Mouse (Mus musculus): ENCODE measurements around the gene Cdc25b. TPM values are rescaled to one million over a fixed set of nuclear protein-coding genes. Genes with fewer than 3 reads are reported as not detected.

Gene Cdc25b
- total and polyA plus RNA-seq, 3 experiments = 12.6 to 34.5 TPM; not detected in 1

- H3K27ac ChIP-seq (ENCODE audit: control insufficient read depth, low read depth, low read length) = no peak overlapping the region
- no peaks in the 10 kb centered on the region for H3K27me3 ChIP-seq (ENCODE audit: control insufficient read depth in 1 of 2, insufficient read depth in 2 of 2, low read length in 2 of 2)
- H3K4me3 ChIP-seq (ENCODE audit: control insufficient read depth in 1 of 2, insufficient read depth in 1 of 2, low read depth in 2 of 2, low read length in 2 of 2) = no peak overlapping the region
- no peaks in the 10 kb centered on the region for H3K9me3 ChIP-seq (replicated peaks; ENCODE audit: insufficient read depth, low read length)
- no peak overlapping the region for H3K9ac ChIP-seq (ENCODE audit: control insufficient read depth, low read depth, low read length, poor library complexity, severe bottlenecking)
- TF ChIP-seq TAL1 (IDR thresholded peaks at IDR 0.05; ENCODE audit: low read length) (no peak), SMC3 (IDR thresholded peaks at IDR 0.05; ENCODE audit: low read depth, low read length) (no peak), ZC3H11A (IDR thresholded peaks at IDR 0.05; ENCODE audit: low read depth, low read length) (no peak), CHD2 (IDR thresholded peaks at IDR 0.05; ENCODE audit: low read length) (no peak), NRF1 (IDR thresholded peaks at IDR 0.05; ENCODE audit: insufficient read depth, low read depth, low read length, poor library complexity, severe bottlenecking) (no peak), POLR2A (IDR thresholded peaks at IDR 0.05; ENCODE audit: control insufficient read depth in 1 of 2, insufficient read depth in 1 of 2, low read depth in 1 of 2, low read length in 2 of 2, poor library complexity in 1 of 2) (no peak), NELFE (IDR thresholded peaks at IDR 0.05; ENCODE audit: low read depth, low read length) (no peak), ZNF384 (IDR thresholded peaks at IDR 0.05; ENCODE audit: low read depth, low read length) (no peak), POLR2AphosphoS2 (IDR thresholded peaks at IDR 0.05; ENCODE audit: low read length) (no peak), BHLHE40 (IDR thresholded peaks at IDR 0.05; ENCODE audit: borderline replicate concordance, low read depth, low read length) (no peak), KAT2A (conservative IDR thresholded peaks at IDR 0.05; ENCODE audit: low read depth, low read length) (no peak), MYB (IDR thresholded peaks at IDR 0.05; ENCODE audit: low read depth, low read length) (no peak), HCFC1 (IDR thresholded peaks at IDR 0.05; ENCODE audit: low read depth, low read length) (no peak), ETS1 (IDR thresholded peaks at IDR 0.05; ENCODE audit: low read depth, low read length) (no peak), RCOR1 (IDR thresholded peaks at IDR 0.05; ENCODE audit: low read depth, low read length) (no peak), ZKSCAN1 (IDR thresholded peaks at IDR 0.05; ENCODE audit: low read depth, low read length) (no peak), USF1 (IDR thresholded peaks at IDR 0.05; ENCODE audit: low read depth, low read length) (no peak), EP300 (IDR thresholded peaks at IDR 0.05; ENCODE audit: low read depth in 1 of 2, low read length in 2 of 2) (no peak), UBTF (IDR thresholded peaks at IDR 0.05; ENCODE audit: borderline replicate concordance, insufficient read depth, low read depth, low read length) (no peak)
- peaks cover 0 to 7% of the 10 kb centered on the region in 2 experiments; a peak in 2 of 4 replicates for H3K36me3 ChIP-seq (ENCODE audit: control insufficient read depth in 1 of 2, insufficient read depth in 2 of 2, low read length in 2 of 2)
- DNase-seq (ENCODE audit: low read depth, low spot score) = no peak
- peaks cover 10 to 21% of the 10 kb centered on the region in 2 experiments for H3K4me1 ChIP-seq (ENCODE audit: control insufficient read depth in 1 of 2, insufficient read depth in 2 of 2, low read length in 2 of 2)
- H3K79me2 ChIP-seq (ENCODE audit: control insufficient read depth, insufficient read depth, low read length, poor library complexity) = no peaks in the 10 kb centered on the region
Observed at GRCm38 (mm10) chr2:131140533-131140905, 46.2 kb upstream of the Cdc25b start.

GRCm38 (mm10) chr2:131141336-131141986 lies 45.3 kb upstream of the Cdc25b start:
- no peak for DNase-seq (ENCODE audit: low read depth, low spot score)
- Histone ChIP-seq H3K27me3 (ENCODE audit: control insufficient read depth in 1 of 2, insufficient read depth in 2 of 2, low read length in 2 of 2) (no peaks in the 10 kb centered on the region), H3K36me3 (ENCODE audit: control insufficient read depth in 1 of 2, insufficient read depth in 2 of 2, low read length in 2 of 2) (peaks cover 0 to 2% of the 10 kb centered on the region in 2 experiments; a peak in 2 of 4 replicates), H3K27ac (ENCODE audit: control insufficient read depth, low read depth, low read length) (no peak overlapping the region), H3K4me3 (ENCODE audit: control insufficient read depth in 1 of 2, insufficient read depth in 1 of 2, low read depth in 2 of 2, low read length in 2 of 2) (no peak overlapping the region), H3K4me1 (ENCODE audit: control insufficient read depth in 1 of 2, insufficient read depth in 2 of 2, low read length in 2 of 2) (peaks cover 4 to 12% of the 10 kb centered on the region in 2 experiments), H3K9ac (ENCODE audit: control insufficient read depth, low read depth, low read length, poor library complexity, severe bottlenecking) (no peak overlapping the region), H3K79me2 (ENCODE audit: control insufficient read depth, insufficient read depth, low read length, poor library complexity) (no peaks in the 10 kb centered on the region), H3K9me3 (replicated peaks; ENCODE audit: insufficient read depth, low read length) (no peaks in the 10 kb centered on the region)
- TF ChIP-seq TBP (IDR thresholded peaks at IDR 0.05; ENCODE audit: low read depth, low read length) (no peak), CTCF (IDR thresholded peaks at IDR 0.05 in 2 of 3, conservative IDR thresholded peaks at IDR 0.05 in 1 of 3; ENCODE audit: control insufficient read depth in 1 of 3, insufficient read depth in 1 of 3, low read depth in 2 of 3, low read length in 3 of 3, poor library complexity in 1 of 3, severe bottlenecking in 1 of 3) (no peak), ZNF384 (IDR thresholded peaks at IDR 0.05; ENCODE audit: low read depth, low read length) (no peak), KAT2A (conservative IDR thresholded peaks at IDR 0.05; ENCODE audit: low read depth, low read length) (no peak), MAZ (IDR thresholded peaks at IDR 0.05; ENCODE audit: low read depth, low read length) (no peak)
